Mouse (Mus musculus) cortical plate, adult 2 months (tissue): Measurements from ENCODE around the gene Tie1.

ENCODE experiments used
- CTCF ChIP-seq: fragments of 200-500 bp; IDR thresholded peaks from 2 replicates; pipeline ENCODE4 v1.5.1; 2011; ENCODE audit warnings: mild to moderate bottlenecking, control low read depth, low read length; ENCODE audit not compliant: insufficient read depth; ENCODE audit errors: extremely low read depth
- POLR2A ChIP-seq: fragments of 200-500 bp; IDR thresholded peaks from 2 replicates; pipeline ENCODE4 v1.6.1; 2011; ENCODE audit warnings: mild to moderate bottlenecking, low read length, control low read depth; ENCODE audit not compliant: insufficient read depth; ENCODE audit errors: extremely low read depth

DNA sequence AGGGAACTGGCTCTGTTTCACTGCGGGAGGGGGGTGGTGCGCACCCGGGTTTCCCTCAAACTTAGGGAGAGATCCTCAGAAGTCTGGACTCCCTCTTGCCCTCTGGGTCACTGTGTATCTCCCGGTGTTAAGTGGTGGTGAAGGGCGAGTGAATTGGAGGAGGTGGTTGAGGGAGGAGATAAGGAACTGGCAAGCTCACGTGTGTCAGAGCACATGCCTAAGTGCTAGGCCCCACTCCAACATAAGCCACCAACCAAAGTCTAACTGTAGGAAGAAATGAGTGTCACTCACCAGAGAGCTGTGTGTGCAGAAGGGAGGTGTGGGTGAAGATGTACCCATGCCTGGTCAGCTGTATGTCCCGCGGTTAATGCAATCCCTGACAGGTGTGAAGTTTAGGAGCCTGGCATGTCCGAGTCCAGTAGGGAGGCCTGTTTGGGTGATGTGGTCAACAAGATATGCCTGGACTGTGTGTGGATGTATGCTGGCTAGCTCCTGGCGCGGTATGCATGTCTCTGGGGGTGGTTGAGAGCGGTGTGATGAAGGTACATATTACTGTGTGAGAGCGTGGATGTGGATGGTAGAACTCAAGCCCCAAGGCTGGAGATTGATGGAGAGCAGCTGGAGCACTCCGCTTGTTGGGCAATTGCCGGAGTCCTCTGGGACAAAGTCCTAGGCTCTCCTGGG, 61.2 kb downstream of the Tie1 start:
- TF ChIP-seq CTCF: no peak
- no peak for TF ChIP-seq POLR2A
